Mouse (Mus musculus) spleen, postnatal 4 days (tissue): ENCODE data around the gene Nudt3.

Source experiments
- DNase-seq, 2 experiments: peaks; one replicate each; pipeline ENCODE4 v3.0.0; 2022; ENCODE audit warnings: low spot score in 2 of 2

The Nudt3 gene

DNA sequence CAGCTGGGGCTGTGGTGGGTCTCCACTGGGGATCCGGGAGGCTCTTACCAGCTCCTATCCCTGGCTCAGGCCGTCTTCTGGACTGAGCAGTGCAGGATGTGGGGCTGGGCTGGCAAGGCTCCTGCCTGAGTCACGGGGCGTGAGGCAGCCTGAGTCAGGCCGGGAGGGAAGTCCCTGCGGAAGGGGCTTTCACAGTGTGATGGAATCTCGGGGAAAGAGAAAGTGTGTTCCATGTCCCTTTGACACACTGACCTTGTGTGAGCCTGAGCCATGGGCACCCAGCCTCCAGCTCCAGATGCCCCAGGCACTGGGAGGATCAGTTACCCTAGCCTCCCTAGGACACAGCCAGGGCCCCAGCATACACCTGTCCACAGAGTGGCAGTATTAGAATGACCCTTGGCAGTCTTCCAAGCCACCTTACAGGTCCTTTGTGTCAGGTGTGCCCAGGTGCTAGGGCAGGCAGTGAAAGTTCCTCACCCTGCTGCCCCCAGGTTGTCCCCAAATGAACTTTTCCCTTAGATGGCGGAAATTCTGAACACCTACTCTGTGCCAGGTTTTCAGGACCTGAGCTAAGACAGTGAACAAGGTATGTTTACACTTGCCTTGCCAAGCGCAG lies 75.9 kb downstream of the Nudt3 start:
- DNase-seq = no peak

DNA sequence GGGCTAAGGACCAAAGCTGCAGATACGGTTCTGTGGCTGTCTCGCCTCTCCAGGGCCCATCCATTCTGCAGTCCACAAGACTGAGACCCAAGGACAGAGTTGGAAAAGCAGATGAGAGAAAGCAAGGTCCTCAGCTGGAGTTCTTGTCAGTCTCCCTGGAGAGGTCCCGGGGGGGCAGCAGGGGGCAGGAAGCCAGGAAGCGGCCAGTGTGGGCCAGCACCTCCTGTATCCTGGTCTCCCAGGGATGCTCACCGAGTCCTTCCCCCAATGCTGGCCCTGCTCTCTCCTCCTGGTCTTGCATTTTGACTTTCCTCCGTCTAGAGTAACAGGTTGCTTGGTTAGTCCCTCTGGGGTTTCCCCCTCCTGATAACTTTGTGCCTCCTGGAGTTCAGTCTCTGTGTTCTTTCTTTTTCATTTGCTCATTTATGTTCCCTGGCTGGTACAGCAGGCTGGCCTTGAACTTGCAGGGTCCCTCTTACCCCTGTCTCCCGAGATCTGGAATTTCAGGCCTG lies 76.7 kb downstream of the Nudt3 start:
- no peak for DNase-seq

DNA sequence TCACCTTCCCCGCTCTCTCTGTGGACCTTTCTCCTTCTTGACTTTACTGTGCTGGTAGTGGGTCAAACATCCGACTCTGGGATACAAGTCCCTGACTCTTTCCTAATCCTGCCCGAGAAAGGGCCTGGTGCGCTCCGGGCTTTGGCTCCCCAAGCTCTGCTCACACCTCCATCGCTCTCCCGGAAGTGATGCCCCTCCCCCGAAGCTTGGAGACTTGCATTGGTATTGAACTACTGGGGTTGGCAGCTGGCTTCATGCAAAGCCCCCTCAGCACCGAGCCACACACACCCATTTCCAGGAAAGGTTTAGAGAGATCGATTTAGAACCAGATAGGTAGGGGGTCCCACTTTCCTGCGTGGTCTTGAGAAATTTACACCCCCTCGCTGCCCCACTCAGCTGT lies 77.3 kb downstream of the Nudt3 start:
- DNase-seq = no peak

DNA sequence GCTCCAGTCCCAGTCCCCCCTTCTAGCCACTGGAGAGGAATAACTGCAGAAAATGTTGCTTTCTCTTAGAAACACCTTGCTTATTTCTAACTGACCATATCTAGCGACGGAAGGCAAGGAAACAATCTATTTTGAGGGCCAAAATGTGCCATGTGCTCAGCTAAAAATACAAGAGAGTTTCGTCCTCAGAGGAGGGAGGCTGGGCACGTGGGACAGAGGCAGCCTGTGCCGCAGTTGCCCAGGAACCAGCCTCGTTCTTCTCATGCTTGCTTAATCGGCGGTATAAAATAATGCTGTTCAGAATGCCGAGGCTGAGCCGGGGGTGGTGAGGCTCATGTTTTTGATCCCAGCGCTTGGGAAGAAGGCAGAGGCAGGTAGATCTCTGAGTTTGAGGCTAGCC lies 78.7 kb downstream of the Nudt3 start:
- DNase-seq = no peak

DNA sequence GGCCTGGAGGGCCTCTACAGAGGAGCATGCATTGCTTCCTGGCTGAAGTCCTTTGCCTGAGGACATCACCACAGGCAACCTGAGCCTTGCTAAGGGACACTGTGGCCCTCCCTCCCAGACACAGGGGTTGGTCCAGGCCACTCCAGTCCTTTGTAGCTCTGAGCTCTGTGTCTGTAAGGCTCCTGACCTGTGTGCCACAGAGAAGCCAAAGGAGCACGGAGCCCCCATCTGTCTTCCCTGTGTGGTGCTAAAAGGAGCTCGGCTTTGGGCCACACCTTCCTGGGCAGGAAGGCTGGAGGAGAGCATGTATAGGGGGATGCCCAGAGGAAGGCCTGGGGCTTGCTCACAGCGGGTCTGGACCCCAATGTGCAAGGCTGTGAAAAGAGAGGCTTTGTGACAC lies 81.3 kb downstream of the Nudt3 start:
- no peak for DNase-seq

DNA sequence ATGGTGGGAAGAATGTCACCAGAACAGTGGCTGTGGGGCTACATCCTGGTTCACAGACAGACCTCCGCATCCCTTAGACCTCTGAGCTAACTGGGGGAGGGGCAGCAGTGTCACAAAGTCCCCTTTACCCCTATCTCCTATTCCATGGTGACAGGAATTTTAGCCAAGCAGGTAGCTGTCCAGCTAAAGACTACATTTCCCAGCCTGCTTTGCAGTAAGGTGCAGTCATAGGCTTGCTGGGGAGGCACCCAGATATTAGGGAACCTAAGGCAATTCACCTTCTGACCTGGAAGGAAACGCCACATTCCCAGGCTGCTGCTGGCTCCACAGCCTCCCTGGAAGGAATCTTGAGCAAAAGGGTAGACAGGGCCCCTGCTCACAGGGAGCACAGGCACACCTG lies 82.0 kb downstream of the Nudt3 start:
- DNase-seq = no peak

DNA sequence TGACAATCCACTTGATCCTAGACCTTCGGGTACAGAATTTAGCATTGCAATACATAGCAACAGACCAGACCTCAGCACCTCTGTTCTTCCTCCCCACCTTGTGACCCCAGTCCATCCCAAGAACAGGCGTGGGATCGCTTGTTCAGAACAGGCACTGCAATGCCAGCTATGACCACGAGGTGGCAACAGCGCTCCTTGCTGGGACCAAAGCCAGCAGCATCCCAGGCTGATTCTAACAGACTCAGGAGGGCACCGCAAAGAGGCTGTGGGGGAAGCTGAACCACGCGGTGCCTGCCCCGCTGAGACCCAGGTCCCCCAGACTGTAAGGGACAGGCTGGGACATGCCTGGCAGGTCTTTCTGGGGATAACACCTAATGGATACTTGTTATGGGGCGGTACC lies 88.6 kb downstream of the Nudt3 start:
- peak; percentile 87 to 97 for DNase-seq

DNA sequence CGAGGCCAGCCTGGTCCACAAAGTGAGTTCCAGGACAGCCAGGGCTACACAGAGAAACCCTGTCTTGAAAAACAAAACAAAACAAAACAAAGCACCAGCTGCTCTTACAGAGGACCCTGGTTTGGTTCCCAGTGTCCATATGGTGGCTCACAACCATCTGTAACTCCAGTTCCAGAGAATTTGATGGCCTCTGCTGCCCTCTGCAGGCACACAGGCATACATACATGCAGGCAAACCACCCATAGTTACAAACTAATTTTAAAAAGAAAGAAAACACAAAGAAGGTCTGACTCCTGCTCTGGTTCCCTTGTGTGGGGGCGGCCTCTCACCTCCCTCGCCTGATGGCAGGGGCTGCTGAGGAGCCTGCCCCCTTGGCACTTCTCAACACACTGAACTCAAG lies 89.9 kb downstream of the Nudt3 start:
- DNase-seq = no peak

DNA sequence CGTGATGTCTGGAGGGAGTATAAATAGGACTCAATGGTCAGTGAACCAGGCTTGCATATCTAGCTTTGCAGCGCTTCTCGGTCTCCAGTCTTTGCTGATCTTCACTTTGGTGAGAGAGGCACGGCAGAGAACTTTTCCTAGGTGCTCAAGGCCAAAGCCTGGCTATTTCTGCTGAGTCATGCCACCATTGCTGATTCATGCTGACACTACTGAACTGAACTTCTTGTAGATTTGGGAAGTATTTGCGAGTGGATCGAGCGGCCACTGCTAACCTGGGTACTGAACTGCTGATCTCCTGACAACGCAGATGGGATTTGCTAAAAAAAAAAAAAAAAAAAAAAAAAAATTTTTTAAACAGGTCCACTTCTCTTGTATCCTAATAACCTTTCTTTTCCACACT lies 91.2 kb downstream of the Nudt3 start:
- no peak for DNase-seq
